Mouse (Mus musculus) cerebellum, adult 8-10 months (tissue): ENCODE measurements around the gene Nedd4.

Experiments
- DNase-seq: peaks from one replicate; pipeline ENCODE4 v3.0.0; 2022

Gene Nedd4

GRCm38 (mm10) chr9:72683268-72683667 lies 21.1 kb downstream of the Nedd4 start:
- DNase-seq: no peak

DNA sequence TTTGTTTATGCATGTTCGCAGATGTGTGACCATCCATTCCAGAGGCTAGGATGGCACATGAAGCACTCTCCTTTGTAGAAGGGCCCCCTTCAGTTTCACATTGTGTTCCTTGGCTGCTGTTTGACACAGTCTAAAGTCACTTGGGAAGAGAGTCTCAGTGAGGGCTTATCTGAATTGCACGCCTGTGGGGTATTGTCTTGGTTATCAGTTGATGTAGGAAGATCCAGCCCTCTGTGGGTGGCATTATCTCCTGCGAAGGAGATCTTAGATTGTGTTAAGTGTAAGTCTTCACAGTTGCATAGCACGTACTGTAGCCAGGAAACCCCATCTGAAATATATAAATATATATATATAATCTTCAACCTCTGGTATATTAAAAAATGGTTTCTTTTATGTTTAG lies 23.1 kb downstream of the Nedd4 start:
- no peak for DNase-seq

- DNase-seq: no peak
Observed at GRCm38 (mm10) chr9:72686506-72686905, 24.4 kb downstream of the Nedd4 start.

DNA sequence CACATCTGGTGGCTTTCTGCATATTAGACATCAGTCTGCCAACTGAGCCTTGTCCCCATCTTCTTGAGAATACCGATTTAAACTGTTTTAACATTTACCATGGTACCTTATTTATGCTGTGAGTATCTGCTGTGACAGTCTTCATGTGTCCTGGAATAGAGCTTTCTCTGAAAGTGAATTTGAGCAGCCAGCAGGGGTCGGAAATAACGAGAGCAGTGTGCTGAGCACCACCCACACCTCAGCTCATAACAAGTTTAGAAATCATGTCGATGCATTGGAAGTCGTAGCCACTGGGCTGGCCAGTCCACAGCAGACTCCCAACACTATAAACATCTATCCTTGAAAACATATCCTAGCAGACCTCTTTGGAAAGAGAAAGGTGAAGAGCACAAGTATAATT lies 27.4 kb downstream of the Nedd4 start:
- DNase-seq: no peak

DNA sequence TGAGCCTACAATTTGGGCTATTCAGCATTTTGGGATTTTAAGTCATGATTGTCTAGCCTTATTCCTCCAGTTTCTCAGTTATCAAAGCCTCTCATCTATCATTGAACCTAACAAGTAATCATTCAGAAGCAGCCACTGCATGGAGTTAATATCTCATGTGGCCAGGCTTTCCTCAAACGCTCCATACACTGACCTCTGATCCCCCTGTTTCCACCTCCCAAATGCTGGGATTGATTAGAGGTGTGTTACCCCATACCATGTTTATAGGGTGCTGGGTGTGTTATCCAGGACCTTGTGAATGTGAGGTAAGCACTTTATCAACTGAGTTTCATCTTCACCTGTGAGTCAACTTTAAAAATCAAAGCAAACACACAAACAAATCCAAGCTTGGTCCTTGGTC lies 28.7 kb downstream of the Nedd4 start:
- DNase-seq: no peak

DNA sequence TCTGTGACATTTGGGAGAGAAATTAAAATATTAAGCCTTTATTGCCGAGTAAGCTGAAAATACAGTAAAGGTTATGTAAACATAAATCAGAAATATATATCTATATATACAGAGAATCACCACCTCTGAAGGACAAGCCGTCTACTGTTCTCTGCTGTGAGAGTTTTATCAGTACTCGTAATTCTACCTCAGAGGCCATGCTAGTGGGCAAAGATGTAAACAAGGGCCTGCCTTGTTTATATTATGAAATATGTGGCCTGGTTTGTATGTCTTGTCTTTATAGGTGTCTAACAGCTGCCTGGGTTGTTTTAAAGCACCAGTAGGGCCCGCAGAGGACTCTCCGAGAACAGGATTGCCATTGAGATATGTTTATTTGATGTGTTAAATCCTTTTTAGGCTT lies 29.8 kb downstream of the Nedd4 start:
- DNase-seq: no peak

GRCm38 (mm10) chr9:72693081-72693696 lies 31.0 kb downstream of the Nedd4 start:
- DNase-seq: no peak

GRCm38 (mm10) chr9:72693861-72694260 lies 31.7 kb downstream of the Nedd4 start:
- no peak for DNase-seq

DNA sequence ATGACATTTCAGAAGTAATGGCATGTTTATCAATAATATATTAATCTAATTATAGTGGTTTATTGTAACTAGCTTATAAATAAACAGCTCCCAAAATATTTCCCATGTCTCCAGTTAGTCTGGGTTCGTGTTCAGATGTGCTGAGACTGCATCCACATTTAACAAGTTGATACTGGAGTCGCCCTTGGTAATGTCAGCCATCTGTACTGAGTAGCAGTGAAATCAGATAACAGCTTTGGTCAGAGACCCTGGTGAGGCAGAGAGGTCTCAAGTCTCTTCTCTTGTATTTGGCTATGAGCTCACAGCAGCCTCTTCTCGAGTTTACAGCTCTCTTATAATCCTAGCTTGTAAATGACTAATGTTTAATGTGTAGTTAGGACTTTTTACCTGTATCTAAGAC lies 34.4 kb downstream of the Nedd4 start:
- no peak for DNase-seq

DNA sequence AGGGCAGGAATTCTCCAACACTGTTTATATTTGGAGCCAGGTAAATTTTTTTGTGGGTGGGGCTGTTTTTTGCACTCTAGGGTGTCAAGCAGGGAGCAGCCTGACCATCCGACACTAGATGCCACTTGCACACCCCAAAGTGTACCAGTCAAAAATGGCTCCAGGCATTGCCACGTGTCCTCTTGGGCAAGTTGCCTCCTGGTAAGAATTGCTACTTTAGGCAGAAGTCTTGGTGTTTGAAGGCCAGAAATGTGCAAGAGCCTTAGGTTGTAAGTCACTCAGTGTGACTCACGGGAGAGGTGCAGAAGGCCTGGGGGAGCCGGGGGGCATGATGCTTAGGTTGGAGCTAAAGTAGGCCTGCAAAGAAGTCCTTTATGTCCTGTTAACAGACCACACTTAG lies 35.6 kb downstream of the Nedd4 start:
- no peak for DNase-seq

GRCm38 (mm10) chr9:72699702-72700101 lies 37.6 kb downstream of the Nedd4 start:
- no peak for DNase-seq

- DNase-seq: no peak
Observed at GRCm38 (mm10) chr9:72701441-72701840, 39.3 kb downstream of the Nedd4 start.

GRCm38 (mm10) chr9:72702075-72702474 lies 39.9 kb downstream of the Nedd4 start:
- DNase-seq: peak; percentile 38

GRCm38 (mm10) chr9:72703142-72703541 lies 41.0 kb downstream of the Nedd4 start:
- DNase-seq: no peak

DNA sequence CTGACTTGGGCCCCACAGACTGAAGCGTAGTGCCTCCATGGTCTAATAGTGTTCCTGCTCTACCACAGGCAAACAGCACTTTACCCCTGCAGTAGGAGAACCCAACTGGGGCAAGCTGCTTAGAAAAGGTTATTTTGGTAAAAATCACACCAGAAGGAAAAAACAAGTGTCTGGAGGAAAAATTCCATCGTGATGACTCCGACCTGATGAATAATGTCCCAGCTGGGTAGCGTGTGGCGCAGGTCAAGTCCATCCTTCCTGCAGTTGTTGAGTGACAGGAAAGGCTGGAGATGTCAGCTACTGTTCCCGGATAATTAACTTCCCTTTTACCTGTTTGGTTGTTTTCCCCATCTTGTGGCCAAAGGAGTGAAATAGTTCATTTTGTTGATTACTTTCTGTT lies 41.6 kb downstream of the Nedd4 start:
- DNase-seq: no peak

DNA sequence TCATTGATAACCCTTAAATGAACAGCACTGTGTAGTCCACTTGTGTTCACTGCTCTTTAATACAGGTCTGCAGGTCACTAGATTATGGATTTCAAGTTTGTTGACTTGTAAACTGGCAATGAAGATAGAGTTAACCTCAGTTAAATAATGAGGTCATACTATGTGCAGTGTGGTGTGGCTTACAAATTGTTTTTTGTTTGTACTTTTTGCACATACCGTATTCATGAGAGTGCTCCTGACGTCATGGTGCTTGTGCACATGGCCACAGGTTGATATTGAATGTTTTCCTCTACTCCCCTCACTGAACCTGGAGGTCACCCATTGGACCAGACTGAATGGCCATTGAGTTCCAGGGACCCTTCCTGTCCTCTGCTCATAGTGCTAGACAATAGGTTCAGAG lies 43.1 kb downstream of the Nedd4 start:
- no peak for DNase-seq

- DNase-seq: no peak
Observed at GRCm38 (mm10) chr9:72707999-72708398, 45.9 kb downstream of the Nedd4 start.

GRCm38 (mm10) chr9:72708690-72709089 lies 46.5 kb downstream of the Nedd4 start:
- DNase-seq: no peak

DNA sequence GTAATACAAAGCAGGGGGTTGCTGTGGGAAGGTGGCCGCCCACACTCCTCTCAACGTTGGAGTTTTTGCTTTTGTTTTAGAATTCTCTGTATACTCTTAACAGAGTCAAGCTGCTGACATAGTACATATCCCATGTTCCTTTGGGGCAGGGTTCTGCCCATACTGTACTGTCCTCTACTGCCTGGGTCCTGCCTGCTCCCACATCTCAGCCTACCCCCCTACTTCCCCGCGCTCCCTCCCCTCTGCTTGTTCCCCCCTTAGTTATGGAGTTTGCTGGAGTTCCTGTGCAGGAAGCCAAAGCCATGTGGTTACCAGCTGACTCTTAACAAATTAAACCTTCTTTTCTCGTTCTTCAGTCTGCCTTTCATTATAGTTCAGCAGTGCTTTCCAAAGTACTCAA lies 47.9 kb downstream of the Nedd4 start:
- no peak for DNase-seq

GRCm38 (mm10) chr9:72714945-72715344 lies 52.8 kb downstream of the Nedd4 start:
- no peak for DNase-seq

DNA sequence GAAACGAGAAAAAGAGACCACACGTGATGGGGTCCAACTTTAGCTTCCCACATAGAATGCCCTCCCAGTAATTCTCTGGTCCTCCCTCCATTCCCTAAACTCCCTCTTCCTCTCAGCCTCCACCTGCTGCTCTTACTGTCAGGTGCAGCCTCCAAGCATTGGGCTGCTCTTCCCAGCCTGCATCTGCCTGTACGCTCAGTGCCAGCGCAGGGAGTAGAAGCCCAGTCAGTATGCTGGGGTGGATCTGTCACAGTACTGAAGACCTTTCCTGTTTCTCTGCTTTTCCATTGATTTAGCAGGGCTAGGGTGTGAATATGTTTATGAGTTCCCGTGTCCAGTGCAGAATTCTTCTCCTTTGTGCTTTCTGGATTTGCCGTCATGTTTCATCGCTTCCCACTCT lies 54.1 kb downstream of the Nedd4 start:
- DNase-seq: no peak

GRCm38 (mm10) chr9:72719143-72719542 lies 57.0 kb downstream of the Nedd4 start:
- no peak for DNase-seq

DNA sequence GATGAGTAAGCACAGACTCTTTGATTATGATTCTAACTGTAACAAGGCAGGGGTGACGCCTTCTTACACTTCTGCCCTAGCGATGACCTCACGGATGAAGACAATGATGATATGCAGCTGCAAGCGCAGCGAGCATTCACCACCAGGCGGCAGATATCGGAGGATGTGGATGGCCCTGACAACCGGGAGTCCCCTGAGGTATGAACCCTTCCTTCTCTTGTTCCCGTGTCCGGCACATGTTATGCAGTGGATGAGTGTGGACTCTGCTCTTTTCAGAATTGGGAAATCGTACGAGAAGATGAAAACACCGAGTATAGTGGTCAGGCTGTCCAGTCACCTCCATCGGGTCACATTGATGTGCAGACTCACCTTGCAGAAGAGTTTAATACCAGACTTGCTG lies 59.1 kb downstream of the Nedd4 start:
- DNase-seq: no peak

DNA sequence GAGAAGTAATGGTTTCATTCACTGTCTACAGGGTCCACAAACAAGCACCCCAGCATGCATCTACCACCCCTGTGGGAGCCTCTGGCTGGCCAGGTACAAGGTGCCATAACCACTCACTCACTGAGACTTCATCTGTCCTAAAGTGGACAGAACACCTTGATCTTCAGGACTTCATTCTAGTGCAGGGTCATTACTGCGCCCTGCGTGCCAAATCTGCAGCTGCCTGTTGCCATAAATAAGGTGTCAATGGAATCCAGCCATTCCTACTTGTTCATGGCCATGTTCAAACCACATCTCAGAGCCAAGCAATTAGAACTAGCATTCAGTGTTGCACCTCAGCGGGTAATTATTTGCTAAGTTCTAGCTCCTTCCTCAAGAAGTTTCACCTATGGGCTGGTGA lies 60.5 kb downstream of the Nedd4 start:
- DNase-seq: no peak

DNA sequence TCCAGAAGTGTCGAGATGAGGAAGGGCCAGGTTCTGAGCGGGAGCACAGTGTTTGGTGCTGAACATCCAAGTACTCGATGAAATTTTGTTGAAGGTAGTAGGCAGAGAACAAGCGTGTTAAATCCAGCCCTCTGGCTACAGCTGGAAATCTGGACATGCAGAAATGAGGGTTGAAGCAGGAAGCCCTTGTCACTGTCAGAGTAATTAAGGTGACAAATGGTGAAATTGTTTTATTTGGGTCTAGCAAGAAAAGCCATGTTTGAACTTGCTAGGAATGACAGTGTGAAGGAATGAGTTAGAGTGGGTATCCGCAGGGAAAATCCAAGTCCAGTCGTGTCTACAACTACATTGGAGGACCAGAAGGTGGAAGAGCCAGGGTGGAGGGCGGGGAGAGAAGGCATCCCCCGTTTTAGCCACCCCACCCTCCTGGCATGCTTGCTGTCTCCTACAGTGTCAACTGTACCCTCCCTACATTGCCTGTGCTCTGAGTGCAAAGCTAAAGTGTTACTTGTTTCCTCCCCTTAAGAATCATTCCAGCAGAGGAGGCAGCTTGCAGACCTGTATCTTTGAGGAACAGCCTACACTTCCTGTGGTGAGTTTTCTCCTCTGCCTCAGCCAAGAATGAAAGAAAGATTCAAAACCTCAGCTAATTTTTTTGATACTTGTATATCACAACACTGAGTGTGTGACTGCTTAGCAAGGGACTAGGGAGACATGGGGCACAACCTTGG lies 62.5 kb downstream of the Nedd4 start:
- DNase-seq: no peak
